Mouse (Mus musculus): ENCODE measurements around the gene Grin3b.

Gene Grin3b

DNA sequence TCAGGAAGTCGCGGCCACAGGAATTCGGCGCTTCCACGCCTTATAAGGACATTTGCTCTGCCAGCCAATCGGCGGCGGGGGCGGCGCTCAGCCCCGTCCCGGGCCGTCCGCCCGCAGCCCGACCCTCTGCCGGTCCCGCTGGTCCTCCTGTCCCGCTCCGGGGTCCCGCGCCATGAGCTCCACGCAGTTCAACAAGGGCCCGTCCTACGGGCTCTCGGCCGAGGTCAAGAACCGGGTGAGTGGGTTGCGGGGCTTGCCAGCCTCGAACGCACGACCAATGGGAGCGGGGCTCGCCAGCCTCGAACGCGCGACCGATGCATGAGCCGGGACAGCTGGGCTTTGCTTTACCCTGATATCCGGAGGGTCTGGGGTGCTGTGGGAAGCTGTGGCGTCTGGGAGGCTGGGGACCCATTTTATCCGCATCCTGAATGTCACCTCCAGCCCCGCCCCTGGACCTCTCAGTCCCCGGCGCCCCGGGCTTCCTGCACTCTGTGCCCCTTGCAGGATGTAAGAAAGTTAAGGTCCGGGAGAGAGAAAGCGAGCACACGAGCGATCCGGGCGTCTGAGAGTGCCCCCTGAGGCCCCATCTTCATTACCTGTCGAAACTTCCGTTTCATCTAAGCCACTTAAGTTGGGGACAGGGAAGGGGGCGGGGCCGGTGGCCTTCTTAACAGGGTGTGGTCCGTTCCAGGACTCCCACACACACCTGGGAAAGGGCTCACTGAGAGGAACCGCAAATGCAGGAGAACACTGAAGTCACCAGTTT lies 18.2 kb downstream of the Grin3b start, which contains the start of gene Cnn2:
Cnn2 (plus strand) TSS at position 79 of the 766 bp plus-strand sequence.
- DNase-seq (ENCODE audit: low spot score), result peak; percentile 31

- no peak for DNase-seq (ENCODE audit: low spot score)
Measured at GRCm38 (mm10) chr10:79989272-79989786, 18.8 kb downstream of the Grin3b start.

- no peak for DNase-seq (ENCODE audit: low spot score)
Measured at GRCm38 (mm10) chr10:79989870-79990269, 19.4 kb downstream of the Grin3b start.

- no peak for DNase-seq (ENCODE audit: low spot score)
Measured at GRCm38 (mm10) chr10:79991099-79991498, 20.6 kb downstream of the Grin3b start.

DNA sequence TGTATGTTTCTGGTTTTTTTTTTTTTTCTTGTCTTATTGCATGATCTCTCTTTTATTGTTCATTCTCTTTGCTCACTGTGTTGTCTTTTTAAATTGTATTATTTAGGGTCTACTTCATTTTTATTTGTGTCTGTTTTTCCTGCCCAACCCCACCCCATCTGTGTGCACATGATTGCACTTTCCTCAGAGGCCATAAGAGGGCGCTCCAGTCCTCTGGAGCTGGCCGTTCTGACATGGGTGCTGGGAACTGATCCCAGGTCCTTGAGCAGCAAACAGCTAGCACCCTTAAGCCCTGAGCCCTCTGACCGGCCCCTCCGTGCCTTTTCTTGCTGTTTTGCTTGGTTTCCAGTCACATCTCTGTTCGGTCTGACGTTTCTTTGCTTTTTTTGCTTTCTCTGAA lies 21.0 kb downstream of the Grin3b start:
- no peak for DNase-seq (ENCODE audit: low spot score)

DNA sequence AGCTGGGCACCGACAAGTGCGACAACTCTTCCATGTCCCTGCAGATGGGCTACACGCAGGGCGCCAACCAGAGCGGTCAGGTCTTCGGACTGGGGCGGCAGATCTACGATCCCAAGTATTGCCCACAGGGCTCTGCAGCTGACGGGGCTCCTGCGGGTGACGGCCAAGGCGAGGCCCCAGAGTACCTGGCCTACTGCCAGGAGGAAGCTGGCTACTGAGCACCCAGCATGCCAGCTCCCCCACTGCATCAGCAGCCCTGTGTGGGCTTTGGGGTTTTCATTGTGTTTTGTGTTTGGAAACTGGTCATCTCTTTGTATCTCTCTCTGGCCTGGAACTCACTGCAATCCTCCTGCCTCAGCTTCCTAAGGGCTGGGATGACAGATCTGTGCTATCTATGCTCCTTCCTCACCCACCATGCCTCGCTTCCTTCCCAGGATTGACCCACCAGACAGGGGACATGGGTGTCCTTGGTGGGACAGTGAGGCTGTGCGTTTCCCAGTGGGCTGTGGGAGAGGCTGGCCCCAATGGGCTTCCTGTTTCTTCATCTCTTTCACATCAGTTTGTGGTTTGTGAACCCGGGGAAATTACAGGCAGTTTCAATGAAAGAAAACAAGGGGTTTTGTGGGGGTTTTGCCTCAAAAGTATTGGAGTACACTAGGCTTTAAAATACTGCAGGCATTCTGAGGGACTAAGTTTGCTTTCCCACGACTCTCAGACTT lies 24.0 kb downstream of the Grin3b start:
- peak; percentile 51 for DNase-seq (ENCODE audit: low spot score)

- no peak for DNase-seq (ENCODE audit: low spot score)
Measured at GRCm38 (mm10) chr10:79995636-79996035, 25.1 kb downstream of the Grin3b start.

DNA sequence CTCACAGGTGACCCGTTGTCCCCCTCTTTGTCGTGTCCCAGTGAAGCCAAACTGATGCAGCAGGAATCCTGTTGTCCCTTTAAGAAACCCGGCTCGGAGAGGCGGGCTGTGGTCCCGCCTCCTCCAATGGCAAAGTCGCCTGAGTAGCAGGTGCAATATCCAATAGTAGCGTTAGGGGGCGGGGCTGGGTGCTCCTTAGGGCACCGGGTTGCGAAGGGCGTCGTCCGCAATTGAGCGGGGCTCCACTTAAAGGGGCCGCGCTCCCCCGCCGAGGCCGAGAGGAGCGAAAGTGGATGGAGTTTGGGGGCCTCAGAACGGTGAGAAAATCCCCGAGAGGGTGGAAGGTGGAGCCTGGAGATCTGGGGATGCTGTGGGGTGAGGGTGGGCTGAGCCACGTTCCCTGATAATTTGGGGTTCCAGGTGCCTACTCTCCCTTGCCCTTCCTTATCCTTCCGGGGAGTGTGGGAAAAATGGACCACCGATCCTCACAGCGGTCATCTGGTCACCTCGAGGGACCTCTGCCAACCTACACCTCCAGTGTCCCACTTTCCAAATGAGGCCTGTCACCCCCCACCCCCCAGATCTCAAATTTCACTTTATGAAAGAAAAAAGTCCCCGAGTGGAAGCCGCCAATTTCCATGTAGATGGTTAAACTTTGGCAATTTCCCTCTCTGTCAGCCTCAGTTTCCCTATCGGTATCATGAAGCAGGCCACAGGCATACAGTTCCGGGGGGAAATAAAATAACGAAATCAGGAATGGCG lies 25.9 kb downstream of the Grin3b start, which contains the start of gene Abca7:
Abca7 (plus strand) TSS at position 223 of the 762 bp plus-strand sequence.
- DNase-seq (ENCODE audit: low spot score), result peak; percentile 93

GRCm38 (mm10) chr10:79997034-79997760 lies 26.7 kb downstream of the Grin3b start:
- peak; percentile 71 for DNase-seq (ENCODE audit: low spot score)

DNA sequence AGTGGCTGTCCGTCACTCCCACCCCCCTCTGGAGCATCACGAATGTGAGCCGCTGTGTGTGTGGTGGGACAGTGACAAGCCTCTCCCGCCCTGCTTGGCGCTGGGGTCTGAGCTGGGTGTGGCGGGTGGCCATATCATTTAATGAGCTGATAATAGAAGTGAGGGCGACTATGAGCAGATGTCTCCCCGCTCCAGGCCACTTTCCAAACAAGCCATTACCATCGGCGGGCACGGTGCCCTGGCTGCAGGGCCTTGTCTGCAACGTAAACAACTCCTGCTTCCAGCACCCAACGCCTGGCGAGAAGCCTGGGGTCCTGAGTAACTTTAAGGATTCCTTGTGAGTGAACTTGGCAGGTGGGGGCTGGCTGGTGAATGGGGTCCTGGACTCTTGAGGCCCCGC lies 27.3 kb downstream of the Grin3b start:
- peak; percentile 36 for DNase-seq (ENCODE audit: low spot score)

DNA sequence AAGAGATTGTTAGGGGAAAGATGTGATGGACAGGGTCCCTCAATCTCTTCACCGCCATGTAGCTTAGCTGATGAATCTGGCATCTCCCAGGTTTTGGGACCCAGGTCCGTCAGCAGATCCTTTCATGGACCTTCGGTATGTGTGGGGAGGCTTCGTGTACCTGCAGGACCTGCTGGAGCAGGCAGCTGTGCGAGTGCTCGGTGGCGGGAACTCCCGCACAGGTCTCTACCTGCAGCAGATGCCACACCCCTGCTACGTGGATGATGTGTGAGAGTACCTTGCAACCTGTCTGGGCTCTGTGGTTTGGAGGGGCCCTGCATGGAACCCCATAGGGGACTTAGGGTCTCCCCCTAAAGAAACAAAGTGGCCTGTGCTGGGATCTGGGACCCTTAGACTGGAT lies 31.4 kb downstream of the Grin3b start:
- no peak for DNase-seq (ENCODE audit: low spot score)

GRCm38 (mm10) chr10:80002829-80003228 lies 32.3 kb downstream of the Grin3b start:
- no peak for DNase-seq (ENCODE audit: low spot score)

- DNase-seq (ENCODE audit: low spot score), result no peak
Measured at GRCm38 (mm10) chr10:80003374-80004232, 33.1 kb downstream of the Grin3b start.

GRCm38 (mm10) chr10:80004233-80004705 lies 33.8 kb downstream of the Grin3b start:
- no peak for DNase-seq (ENCODE audit: low spot score)

- DNase-seq (ENCODE audit: low spot score), result no peak
Measured at GRCm38 (mm10) chr10:80011740-80012139, 41.2 kb downstream of the Grin3b start.

DNA sequence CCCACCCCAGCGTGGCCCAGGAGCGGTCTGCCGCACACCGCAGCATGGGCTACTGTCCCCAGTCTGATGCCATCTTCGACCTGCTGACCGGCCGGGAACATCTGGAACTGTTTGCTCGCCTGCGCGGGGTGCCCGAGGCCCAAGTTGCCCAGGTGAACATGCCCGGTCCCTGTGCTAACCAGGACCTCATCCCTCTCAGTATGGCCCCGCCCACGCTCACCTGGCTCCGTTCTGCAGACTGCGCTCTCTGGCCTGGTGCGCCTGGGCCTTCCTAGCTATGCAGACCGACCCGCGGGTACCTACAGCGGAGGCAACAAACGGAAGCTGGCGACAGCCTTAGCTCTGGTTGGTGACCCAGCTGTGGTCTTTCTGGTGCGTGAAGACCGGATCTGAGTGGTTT lies 43.1 kb downstream of the Grin3b start:
- DNase-seq (ENCODE audit: low spot score), result no peak

DNA sequence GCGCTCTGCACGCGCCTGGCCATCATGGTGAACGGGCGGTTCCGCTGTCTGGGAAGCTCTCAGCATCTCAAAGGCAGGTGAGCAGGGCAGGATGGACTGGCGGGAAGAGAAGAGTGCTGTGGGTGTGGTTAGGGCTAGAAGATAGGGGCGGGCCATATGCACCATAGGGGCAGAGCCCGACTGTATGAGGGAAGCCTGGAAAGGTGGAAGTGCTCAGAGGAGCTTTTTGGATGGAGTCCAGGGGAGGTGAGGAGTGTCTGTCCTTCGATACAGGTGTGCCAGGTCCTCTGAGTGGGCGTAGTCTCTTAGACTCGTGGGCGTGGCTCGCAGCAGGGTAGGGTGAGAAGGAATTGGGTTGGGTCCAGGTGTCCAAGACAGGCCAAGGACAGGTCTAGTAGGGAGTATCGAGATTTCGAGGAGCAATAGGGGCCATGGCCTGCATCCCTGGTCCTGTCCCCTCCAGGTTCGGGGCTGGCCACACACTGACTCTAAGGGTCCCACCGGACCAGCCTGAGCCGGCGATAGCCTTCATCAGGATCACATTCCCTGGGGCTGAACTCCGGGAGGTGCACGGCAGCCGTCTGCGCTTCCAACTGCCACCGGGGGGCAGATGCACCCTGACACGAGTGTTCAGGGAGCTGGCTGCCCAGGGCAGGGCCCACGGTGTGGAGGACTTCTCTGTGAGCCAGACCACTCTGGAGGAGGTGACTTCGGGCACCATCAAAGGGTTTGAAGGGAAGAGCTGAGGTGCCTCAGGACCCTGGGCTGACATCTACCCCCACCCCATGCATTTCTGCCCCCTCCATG lies 44.2 kb downstream of the Grin3b start:
- DNase-seq (ENCODE audit: low spot score), result no peak

DNA sequence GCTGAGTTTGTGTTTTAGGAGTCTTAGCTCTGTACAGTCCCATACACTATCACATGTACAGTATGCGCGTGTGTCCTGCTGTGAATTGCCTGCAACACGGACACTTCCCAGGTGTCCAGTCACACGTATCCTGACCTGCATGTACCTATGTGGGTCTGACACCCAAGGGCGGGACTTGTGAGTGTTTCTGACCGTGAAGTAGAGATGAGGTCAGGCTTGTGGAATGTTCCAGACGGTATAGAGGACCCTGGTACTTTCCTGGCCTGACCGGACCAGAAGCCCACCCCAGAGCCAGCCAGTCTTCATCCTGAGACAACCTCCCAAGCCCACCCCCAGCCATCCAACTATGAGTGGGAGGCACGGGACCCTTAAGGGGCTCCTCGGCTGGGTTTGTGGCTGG lies 45.1 kb downstream of the Grin3b start:
- DNase-seq (ENCODE audit: low spot score), result no peak

GRCm38 (mm10) chr10:80016511-80016910 lies 46.0 kb downstream of the Grin3b start, which contains the start of gene Arhgap45:
TSS of gene Arhgap45 (plus strand) at chr10:80016653.
- DNase-seq (ENCODE audit: low spot score), result peak; percentile 70

- DNase-seq (ENCODE audit: low spot score), result no peak
Measured at GRCm38 (mm10) chr10:80016931-80017330, 46.4 kb downstream of the Grin3b start.

Measured in spleen, adult 12 weeks (tissue).